Mouse (Mus musculus): ENCODE results near the gene Ddc.

DNA sequence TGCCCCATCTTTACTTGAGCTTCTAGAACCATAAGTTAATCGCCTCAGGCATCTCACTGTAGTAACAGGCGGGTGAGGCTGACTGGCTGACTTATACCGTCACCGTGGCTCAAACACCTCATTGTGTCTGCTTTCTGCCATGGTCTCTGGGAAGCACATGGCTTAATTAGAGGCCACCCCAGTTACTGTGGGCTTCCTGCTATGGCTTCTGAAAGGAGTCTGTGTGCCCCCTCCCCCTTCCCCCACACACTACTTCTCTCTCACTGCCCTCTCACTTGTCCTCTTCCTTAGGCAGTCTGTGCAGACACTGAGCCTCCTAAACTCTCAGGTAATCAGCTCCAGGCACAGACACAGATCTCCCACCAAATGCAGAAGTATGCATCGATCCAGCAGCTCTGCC, 69.7 kb downstream of the Ddc start:
- no peak for TF ChIP-seq CTCF (IDR thresholded peaks at IDR 0.05; ENCODE audit: borderline replicate concordance, insufficient read depth, low read length)
- no peak for TF ChIP-seq POLR2A (IDR thresholded peaks at IDR 0.05; ENCODE audit: low read depth, low read length)

Measured in embryonic fibroblast, embryonic 13.5 days (primary cell).